Mouse (Mus musculus): ENCODE results near the gene Impad1. TPM values are rescaled to one million over a fixed set of nuclear protein-coding genes. Genes with fewer than 3 reads are reported as not detected.
A peak's percentile ranks its signal among the peaks of the same experiment; 100 is the strongest.

The Impad1 gene
- 10 to 100 TPM; 50.5 to 53.2 TPM for total RNA-seq (2021)
- long read RNA-seq, full-length matches to known transcripts, result 32 of 44 reads
- long read RNA-seq, partial matches to known transcripts, result 2 of 44 reads
- long read RNA-seq, other reads (novel, unspliced or antisense), result 10 of 44 reads

DNA sequence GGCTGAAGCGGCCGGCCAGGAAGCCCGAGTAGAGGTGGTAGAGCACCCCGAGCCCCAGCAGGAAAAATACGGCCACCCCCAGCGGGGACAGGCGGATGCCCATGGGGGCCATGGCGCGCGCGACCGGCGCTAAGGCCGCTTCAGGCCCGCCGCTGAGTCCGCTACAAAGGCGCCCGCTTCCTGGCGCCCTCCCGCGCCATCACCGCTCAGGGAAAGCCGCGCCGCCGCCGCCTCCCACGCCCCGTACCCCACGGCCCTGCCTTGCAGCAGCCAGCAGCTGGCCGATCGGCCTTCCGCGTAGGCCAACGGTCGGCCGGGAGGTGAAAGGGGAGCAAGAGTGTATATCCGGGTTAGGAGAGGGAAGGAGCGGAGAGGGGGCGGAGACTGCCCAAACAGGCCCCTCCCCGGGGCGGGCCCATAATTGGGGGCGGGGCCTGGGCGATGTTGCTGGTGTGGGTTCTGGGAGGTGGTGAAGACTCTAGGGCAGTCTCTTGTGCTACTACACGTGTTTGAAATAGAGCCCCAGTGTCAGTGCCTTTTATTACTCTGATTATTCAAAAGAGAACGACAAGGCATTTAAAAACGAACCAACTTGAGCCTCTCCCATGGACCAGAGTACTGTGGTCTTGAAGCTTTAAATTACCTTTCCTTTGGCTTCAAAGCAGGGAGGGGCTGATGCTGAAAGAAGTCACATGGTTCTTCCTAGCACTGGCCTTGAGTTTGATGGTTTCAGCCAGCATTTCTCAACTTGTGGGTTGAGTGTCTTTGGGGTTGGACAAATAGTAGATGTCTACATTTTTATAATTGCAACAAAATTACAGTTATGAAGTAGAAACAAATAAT, at the start of gene Impad1:
Impad1 (minus strand) TSS at position 364 of the 843 bp plus-strand sequence.
- peak; percentile 86 to 88 for DNase-seq (ENCODE audit: low spot score in 2 of 2)

DNA sequence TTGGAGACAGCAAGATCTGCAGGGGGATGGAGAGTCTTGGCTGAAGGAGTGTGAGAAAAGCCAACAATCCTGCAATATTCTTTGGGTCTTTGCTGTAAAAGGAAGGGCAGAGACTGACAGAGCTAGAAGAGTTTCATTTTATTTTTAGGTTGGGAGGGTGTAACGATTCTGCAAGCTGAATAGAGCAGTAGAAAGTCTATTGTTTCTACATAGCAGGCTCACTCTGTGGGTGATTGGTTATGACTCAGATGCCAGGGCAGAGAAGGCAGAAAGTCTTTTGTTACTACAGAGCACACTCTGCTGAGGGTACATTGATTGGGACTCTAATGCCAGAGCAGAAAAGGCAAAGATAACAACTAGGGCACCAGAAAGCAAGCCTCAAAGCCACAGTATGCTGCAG, 47.0 kb upstream of the Impad1 start:
- DNase-seq (ENCODE audit: low spot score in 2 of 2), result peak in 1 of 2 experiments; percentile 0

DNA sequence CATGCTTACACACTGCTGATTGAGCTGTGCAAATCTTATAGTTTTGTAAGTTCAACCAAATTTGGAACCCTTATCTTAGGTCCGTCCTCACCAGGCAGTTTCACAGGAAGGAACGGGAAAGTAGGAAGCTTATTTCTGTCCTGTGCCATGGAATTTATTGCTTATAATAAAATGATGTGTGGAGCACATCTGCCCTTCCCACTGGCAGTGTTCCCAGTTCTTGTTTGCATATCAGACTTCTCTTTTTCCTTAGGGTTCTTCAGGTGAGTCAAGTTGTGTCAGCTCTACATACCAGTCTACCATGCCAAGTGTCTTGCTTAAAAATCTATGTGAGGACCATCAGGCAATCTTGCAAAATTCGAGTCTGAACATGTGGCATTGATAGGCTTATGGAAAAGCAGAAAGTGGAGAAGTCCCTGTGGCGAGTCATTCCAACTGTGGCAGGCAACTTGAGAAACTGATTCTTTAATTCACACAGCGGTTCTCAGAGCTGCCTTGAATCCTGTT, 40.7 kb upstream of the Impad1 start:
- DNase-seq (ENCODE audit: low spot score in 2 of 2), result no peak

DNA sequence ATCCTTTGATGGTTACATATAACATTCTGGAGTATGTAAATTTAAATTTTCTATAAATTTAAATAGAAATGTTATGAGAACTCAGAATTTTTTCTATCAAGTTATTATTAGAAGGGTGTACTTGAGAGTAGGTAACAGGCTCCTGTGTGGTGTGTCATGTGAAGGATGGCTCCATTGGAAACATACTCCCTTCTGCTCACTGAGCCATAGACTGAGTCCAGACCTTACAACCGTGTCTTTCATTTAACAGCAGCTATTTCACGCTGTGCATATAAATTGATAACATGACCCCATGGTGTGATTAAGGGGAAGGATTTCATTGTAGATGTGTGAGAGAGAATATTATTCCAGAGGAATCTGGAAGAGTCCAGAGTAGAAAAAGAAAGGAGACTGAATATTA, 35.0 kb upstream of the Impad1 start:
- no peak for DNase-seq (ENCODE audit: low spot score in 2 of 2)

DNA sequence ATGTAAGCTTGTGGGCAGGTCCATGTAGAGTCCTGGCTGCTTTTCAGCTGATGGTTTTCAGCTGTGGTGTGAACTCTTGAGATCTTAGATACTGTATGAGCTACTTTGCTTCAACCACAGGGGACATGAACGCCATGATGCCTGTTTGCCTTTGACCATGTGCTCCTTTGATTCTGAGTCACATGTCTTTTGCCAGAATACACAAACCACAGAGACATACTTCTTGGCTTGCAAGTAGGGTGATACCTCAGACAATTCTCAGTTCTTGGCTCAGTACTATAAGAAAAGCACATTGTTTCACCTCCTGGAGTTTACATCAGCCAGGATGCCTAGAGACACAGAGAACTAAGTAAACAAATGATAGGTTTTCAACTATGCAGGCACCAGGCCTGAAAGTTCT, 29.0 kb upstream of the Impad1 start:
- no peak for DNase-seq (ENCODE audit: low spot score in 2 of 2)

DNA sequence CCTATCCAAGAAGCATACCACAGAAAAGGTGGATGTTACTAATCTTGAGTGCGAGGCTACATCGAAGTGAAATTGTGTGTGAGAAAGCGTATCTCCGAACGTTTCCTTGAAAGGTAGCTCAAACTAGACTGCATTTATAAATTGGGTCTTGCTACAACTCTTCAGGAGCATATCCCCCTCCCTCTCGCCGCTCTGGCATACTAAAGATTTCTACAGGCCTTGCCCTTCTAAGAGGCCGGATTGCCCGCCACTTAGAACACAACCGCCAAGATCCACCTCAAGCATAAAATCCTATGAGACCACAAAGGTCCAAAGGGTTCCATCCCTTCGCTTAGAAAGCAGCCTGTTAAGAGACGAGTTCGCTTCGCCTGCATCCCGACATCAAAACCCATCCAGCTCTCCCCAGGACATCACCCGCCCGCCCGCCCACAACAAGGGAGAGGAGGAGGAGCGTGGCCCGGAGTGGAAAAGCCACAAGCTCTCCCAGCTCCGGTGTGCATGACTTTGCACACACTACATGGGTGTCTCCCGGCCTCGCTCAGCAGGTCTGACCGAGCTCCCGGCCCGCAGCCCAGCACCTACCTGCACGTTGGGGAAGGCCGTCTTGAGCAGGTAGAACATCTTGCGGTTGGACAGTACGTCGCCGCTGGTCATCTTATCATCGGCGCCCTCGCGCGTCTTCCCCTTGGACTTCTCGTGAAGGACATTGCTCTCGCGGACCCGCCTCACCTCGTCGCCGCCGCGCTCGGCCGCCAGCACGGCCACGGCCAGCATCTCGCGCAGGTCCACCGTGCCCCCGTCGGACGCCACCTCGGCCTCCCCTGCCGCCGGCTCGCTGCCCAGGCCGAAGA, 789 bp downstream of the Impad1 start:
- peak; percentile 16 to 43 for DNase-seq (ENCODE audit: low spot score in 2 of 2)

DNA sequence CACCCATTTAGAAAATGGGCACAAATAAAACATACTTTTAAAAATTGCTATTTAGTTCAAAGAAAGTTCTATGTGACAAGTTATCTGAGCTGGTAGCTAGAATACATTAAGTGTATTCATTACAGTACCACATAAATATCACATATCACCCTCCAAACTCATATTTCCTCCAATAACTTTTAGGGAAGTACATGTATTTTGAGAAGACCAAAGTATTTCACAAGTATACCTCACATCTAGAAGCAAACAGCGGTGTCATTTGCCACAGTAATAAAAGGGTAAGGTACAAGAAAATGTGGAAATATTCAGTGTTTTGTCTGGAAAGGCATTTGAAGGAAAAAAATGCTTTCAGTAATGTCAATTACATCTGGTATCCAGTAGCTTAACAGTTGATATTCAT, 2.0 kb downstream of the Impad1 start:
- no peak for DNase-seq (ENCODE audit: low spot score in 2 of 2)

DNA sequence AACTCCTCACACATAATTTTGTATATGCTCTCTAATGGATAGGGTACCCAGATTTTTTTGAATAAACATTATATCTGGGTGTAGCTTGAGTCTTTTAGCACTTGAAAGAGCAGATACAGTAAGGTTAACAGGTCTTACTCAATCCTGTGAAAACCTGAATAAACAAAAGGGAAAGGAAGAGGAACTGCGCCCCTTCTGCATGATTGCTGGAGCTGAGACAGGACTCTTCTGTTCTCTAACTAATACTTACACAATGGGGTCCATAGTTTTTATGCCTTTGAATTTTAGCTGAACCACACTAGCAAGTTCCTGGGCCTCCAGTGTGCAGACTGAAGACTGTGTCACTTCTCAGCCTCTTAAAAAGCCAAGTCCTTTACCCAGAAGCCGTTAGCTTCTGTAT, 8.0 kb downstream of the Impad1 start:
- no peak for DNase-seq (ENCODE audit: low spot score in 2 of 2)

DNA sequence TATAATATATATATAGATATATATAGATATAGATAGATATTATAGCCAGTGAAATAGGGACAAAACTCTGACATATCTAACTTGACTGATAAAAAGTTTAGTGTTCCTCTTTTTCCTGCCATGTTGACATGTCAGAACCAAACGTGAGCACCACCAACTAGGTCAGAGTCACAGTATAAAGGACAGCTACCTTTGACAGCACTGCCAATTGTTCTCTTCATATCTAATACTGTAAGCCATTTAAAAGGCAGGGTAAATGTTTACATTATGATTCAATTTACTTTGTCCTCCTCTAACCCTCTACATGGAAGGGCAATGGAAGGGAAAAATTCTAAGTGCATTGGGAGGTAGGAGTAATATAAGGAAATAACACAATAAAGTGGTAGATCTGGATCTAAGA, 8.8 kb downstream of the Impad1 start:
- DNase-seq (ENCODE audit: low spot score in 2 of 2), result no peak

DNA sequence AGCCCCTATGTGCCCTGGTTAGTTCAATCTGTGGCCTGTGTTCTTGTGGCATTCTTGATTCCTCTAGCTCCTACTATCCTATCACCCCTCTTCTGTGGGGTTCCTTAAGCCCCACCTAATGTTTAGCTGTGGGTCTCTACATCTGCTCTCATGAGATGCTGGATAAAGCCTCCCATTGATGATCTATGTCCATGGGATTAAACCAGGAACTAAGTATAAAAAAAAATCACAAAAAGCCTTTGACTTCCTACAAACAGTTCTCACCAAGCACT, 9.5 kb downstream of the Impad1 start:
- no peak for DNase-seq (ENCODE audit: low spot score in 2 of 2)

DNA sequence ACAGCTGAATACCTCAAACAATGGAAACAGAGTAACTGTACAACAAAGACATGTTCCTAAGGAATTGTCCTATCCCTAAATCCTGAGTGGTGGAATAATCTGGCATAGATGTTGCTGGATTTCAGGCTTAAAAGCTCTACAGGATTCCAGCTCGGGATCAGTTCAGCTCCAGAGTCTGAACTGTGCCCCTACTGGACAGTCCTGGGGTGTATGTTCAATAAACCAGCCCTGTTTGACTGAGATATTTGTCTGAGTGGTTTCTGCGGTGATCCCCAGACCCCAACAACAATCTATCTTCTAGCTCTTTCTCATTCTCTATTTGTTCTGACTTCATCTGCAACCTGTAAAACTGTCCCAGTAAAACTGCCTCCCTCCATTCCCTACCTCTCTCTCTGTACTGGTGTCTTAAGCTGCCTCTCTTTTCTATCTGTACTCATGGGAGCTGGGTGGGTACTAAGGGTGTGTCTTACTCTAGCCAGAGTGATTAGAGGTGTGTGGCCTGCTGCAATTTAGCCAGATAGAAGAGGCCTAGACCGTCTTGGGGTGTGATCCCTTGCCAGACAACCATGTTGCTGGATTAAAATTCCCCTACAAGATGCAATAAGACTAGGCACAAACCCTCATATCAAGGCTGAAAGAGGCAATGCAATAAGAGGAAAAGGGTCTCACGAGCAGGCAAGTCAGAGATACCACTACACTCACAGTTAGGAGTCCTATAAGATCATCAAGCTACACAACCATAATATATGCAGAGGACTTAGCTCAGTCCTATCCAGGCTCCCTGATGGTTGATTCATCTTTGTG, 10.1 kb downstream of the Impad1 start:
- no peak for DNase-seq (ENCODE audit: low spot score in 2 of 2)

DNA sequence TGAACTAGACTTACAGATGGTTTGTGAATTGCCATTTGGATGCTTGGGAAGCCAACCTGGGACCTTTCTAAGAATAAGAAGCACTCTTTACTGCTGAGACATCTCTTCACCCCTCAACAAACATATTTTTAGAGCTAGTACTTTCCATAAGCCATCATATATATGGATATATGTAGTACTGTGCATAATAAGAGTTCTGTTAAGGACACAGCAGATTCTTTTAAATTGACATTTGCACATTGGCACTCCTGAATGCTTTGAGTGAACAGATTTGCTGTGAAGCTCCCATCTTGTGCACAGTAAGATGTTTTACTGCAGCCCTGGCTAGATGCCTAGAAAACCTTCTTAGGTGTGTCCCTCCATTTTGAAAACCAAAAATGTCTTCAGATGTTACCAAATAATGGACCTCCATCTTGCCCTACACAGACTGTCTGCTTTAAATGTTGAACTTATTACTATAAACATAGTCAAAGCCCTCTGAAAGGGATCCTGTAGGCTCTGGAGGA, 13.8 kb downstream of the Impad1 start:
- DNase-seq (ENCODE audit: low spot score in 2 of 2), result peak in 1 of 2 experiments; percentile 10

DNA sequence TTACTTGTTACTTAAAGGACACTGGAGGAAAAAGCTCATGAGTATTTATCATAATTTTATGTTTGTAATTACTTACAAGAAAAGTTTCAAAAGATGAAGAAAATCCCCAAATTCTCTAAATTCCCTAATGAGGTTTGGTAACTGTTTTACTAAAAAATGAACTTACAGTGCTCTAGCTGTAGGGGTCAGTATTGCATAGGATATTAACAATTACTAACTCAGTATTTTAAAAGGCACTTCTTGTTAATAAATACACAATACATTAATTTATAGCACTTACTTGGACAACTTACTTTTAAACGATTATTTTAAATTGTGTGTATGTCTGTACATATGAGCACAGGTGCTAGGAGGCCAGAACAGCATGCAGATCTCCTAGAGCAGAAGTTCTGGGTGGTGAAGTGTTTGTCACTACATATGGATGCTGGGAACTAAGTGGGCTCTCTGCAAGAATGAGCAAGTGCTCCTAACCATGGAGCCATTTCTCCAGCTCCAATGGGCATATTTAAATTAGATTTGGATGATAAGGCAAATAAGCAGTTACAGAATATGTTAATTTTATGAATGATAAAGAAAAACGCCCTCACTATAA, 21.5 kb downstream of the Impad1 start:
- peak in 1 of 2 experiments; percentile 12 for DNase-seq (ENCODE audit: low spot score in 2 of 2)

DNA sequence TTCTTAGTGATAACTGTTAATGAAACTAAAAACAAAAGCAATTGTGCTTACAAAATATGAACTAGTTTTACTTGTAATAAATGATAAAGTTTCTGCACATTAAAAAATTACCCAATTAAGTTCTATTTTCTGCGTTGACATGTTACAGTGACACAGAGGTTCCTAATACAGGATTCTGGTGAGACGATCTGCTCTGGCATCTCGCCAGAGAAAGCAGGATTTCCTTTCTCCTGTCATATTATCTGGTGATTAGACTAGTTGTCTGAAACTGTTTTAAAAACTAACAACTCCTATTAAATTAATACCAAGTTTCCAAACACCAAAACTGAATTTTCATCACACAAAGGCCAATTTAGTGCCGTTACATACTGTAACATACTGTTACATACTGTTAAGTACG, 27.3 kb downstream of the Impad1 start:
- no peak for DNase-seq (ENCODE audit: low spot score in 2 of 2)

DNA sequence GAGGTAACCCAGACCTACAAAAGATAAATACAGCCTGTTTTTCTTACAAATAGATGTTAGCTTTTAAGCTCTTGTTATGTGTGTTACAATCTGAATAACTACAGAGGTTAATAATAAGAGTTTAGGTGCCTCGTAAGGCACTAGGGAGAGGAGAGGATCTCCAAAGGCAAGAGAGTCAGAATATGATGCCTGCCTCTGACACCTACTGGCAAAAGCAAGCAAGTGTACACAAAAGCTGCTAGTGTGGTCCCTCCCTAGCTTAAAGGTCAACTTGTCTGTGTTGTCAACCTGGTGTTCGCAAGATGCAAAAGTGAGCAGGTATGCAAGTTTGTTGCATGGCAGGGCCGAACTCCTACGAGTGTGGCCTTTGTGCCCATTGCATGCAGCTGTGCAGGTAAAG, 34.8 kb downstream of the Impad1 start:
- no peak for DNase-seq (ENCODE audit: low spot score in 2 of 2)

DNA sequence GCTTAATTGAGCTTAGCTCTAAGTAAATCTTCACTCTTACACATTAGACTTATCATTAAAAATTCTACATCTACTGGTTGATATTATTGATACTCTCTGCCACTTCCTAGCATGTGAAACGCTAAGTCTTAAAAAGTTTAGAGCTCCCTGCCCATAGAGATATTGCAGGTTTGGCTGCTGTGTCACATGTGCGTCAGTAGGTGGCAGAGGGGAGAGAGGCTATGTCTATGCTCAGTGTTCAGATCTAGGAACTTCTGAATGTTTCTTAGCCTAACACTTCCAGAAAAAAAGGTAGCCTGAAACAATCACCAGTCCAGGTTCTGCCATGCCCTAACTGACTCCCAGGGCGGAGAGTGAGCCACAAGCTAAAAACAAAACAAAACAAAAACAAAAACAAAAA, 63.7 kb downstream of the Impad1 start:
- peak in 1 of 2 experiments; percentile 1 for DNase-seq (ENCODE audit: low spot score in 2 of 2)

DNA sequence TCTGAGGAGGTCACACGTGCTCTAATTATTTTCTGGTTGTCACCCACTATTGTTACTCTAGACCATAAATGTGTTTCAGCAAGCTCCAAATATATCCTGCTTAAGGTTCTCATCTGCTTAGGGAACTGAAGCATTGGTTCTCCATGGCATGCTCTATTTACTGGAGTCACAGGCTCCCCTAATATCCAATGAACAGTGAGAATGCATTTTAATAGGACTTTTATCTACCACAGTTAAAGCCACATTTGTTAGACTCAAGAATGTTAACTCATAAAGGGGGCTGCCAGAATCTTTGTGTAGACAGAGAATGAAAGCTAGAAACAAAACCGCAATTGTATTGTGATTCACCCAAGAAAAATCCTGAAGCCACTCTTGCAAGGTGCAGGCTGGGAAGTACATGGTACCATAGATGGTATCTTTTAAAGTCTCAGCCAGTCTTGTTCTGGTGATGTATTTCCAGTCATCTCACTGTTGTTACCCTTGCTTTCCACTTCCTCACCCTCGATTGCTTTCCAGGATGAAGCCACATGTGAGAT, 66.8 kb downstream of the Impad1 start:
- DNase-seq (ENCODE audit: low spot score in 2 of 2), result no peak

DNA sequence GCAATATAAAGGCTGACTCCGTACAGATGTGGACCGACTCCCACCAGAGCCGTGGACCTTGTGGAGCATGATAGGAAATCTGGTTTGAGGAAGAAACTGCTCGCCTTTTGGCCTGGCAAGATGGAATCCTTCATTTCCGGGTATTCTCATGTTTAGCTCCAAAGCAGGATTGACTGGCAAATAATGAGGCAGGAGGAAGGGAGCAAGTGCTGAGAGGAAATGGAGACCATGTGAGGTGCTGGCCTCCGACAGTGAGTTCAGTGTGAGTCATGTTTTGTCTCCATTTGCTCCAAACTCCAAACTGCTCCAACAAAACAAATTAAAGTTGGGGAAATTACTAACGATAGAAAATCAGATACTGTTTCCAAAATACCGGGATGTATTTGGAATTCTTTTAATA, 69.3 kb downstream of the Impad1 start:
- no peak for DNase-seq (ENCODE audit: low spot score in 2 of 2)

DNA sequence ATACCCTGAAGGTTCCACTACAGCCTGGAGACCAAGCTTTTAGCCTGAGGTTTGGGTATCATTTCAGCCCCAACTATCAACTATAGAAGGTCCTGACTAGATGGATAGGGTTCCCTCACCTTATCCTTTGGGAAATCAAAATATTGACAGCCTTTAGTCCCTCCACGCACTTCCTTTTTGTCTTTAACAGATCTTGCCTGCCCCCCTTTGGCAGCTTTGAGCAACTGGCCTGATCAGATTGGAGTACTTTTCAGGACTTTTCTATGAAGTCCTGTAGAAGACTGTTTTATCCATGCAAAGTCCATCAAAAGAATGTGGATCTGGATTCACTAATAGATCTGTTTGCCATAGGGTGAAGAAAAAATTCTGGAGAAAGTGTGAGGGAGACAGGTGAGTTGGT, 71.1 kb downstream of the Impad1 start:
- DNase-seq (ENCODE audit: low spot score in 2 of 2), result no peak

DNA sequence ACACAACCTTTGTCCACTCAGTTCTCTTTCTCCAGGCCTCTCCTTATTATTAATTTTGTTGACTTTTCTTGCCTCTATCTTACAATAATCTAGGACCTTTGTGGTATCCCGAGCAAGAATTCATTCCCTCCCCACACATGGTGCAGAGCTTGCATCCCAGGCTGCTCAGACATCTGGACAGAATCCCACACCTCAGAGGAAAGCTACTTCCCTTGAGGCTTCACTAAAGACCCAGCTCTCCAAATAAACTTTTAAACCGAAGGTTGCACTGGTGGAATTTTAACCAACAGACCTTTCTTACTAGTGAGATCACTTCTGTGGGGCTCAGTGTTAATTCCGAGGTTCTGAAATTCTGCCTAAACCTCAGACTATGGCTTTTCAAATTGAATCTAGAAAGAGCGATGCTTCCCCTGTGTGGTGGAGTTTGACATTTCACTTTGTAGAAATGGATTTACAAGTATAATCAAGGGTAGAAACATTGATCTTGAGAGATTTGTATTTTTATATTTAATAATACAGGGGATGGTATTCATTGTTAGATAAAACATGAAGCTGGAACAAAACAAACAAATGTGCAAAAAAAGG, 75.3 kb downstream of the Impad1 start:
- peak; percentile 6 to 71 for DNase-seq (ENCODE audit: low spot score in 2 of 2)

Measured in layer of hippocampus, adult 18-20 months (tissue).